Mouse (Mus musculus): ENCODE results near the gene Spint2.

- no peak for TF ChIP-seq POLR2A (IDR thresholded peaks at IDR 0.05; ENCODE audit: insufficient read depth, low read length)
- no peak for TF ChIP-seq CTCF (IDR thresholded peaks at IDR 0.05; ENCODE audit: low read depth, low read length)
- TF ChIP-seq EP300 (IDR thresholded peaks at IDR 0.05; ENCODE audit: insufficient read depth, low read depth, low read length) = no peak
These were observed 11.3 kb downstream of the Spint2 start for GRCm38 (mm10) chr7:29270445-29270844.

All from ES-Bruce4 (cell line).